Mouse (Mus musculus) myocyte (in vitro differentiated cells): ENCODE measurements around the gene Psapl1. TPM values are rescaled to one million over a fixed set of nuclear protein-coding genes. Genes with fewer than 3 reads are reported as not detected.

Experiments used
- H3K27me3 ChIP-seq: one replicate; pipeline ENCODE4 v1.6.1; 2011; ENCODE audit not compliant: control insufficient read depth, insufficient read depth, insufficient read length
- H3K36me3 ChIP-seq: one replicate; pipeline ENCODE4 v1.6.1; 2011; ENCODE audit not compliant: control insufficient read depth, insufficient read depth
- H3K4me2 ChIP-seq: one replicate; pipeline ENCODE4 v1.6.1; 2011; ENCODE audit warnings: low read depth, control low read depth
- H3K4me3 ChIP-seq: one replicate; pipeline ENCODE4 v1.5.1; 2011; ENCODE audit warnings: mild to moderate bottlenecking, control low read depth, moderate library complexity
- H3K79me2 ChIP-seq: one replicate; pipeline ENCODE4 v1.6.1; 2011; ENCODE audit not compliant: control insufficient read depth, insufficient read depth
- H3ac ChIP-seq: one replicate; pipeline ENCODE4 v1.6.1; 2011; ENCODE audit not compliant: control insufficient read depth, insufficient read length
- CEBPB ChIP-seq: IDR thresholded peaks from 2 replicates; pipeline ENCODE4 v1.6.1; 2011; ENCODE audit warnings: mild to moderate bottlenecking, moderate library complexity; ENCODE audit not compliant: poor library complexity, insufficient read depth, severe bottlenecking
- E2F4 ChIP-seq: IDR thresholded peaks from one replicate; pipeline ENCODE4 v1.6.1; 2011; ENCODE audit warnings: mild to moderate bottlenecking, control low read depth, moderate library complexity; ENCODE audit not compliant: insufficient read depth
- MAX ChIP-seq: IDR thresholded peaks from one replicate; pipeline ENCODE4 v1.6.1; 2011; ENCODE audit warnings: low read depth, mild to moderate bottlenecking, control low read depth
- MYOD1 ChIP-seq, 3 experiments: IDR thresholded peaks; one replicate each; pipeline ENCODE4 v1.6.1; 2011; ENCODE audit warnings: control low read depth in 2 of 3, low read depth in 2 of 3, mild to moderate bottlenecking in 2 of 3, moderate library complexity in 1 of 3; ENCODE audit not compliant: insufficient read length in 2 of 3, control insufficient read depth in 1 of 3
- MYOG ChIP-seq, 3 experiments: IDR thresholded peaks; one replicate each; pipeline ENCODE4 v1.6.1; 2011; ENCODE audit warnings: control low read depth in 2 of 3, low read depth in 2 of 3, mild to moderate bottlenecking in 2 of 3; ENCODE audit not compliant: insufficient read length in 2 of 3, control insufficient read depth in 1 of 3, insufficient read depth in 1 of 3
- POLR2A ChIP-seq: IDR thresholded peaks from one replicate; pipeline ENCODE4 v1.6.1; 2011; ENCODE audit warnings: low read depth, mild to moderate bottlenecking, control low read depth, moderate library complexity; ENCODE audit not compliant: insufficient read length
- POLR2AphosphoS2 ChIP-seq: IDR thresholded peaks from one replicate; pipeline ENCODE4 v1.6.1; 2011; ENCODE audit warnings: low read depth, control low read depth; ENCODE audit not compliant: insufficient read length
- REST ChIP-seq: IDR thresholded peaks from one replicate; pipeline ENCODE4 v1.6.1; 2011; ENCODE audit warnings: mild to moderate bottlenecking, control low read depth, moderate library complexity; ENCODE audit not compliant: insufficient read depth, insufficient read length
- SRF ChIP-seq: IDR thresholded peaks from one replicate; pipeline ENCODE4 v1.6.1; 2011; ENCODE audit warnings: low read depth; ENCODE audit not compliant: control insufficient read depth, insufficient read length
- TCF12 ChIP-seq: IDR thresholded peaks from one replicate; pipeline ENCODE4 v1.6.1; 2011; ENCODE audit warnings: mild to moderate bottlenecking, control low read depth; ENCODE audit not compliant: poor library complexity, insufficient read depth, severe bottlenecking
- TCF3 ChIP-seq: IDR thresholded peaks from one replicate; pipeline ENCODE4 v1.6.1; 2011; ENCODE audit warnings: low read depth, control low read depth; ENCODE audit not compliant: insufficient read length
- USF1 ChIP-seq: IDR thresholded peaks from one replicate; pipeline ENCODE4 v1.6.1; 2011; ENCODE audit warnings: low read depth, mild to moderate bottlenecking, control low read depth, moderate library complexity
- polyA plus RNA-seq: library from polyadenylated mRNA; unstranded; fragments of >200 nt; fragmentation: generic; extraction: Trizol; gene quantifications from one replicate; pipeline ENCODE4 v1.2.1, GENCODE M21; 2012; ENCODE audit warnings: missing spikeins

Psapl1 gene
- polyA plus RNA-seq, 1 experiment: 0.05 TPM

- TF ChIP-seq MYOD1 (IDR thresholded peaks at IDR 0.05; ENCODE audit: control insufficient read depth in 1 of 3, insufficient read length in 2 of 3, low read depth in 2 of 3) (peak in 1 of 3 experiments; percentile 52), CEBPB (no peak)
- no peak overlapping the region for H3ac ChIP-seq
- H3K27me3 ChIP-seq: no peaks in the 10 kb centered on the region
- no peaks in the 10 kb centered on the region for H3K36me3 ChIP-seq
- H3K4me3 ChIP-seq: no peak overlapping the region
- H3K79me2 ChIP-seq: no peaks in the 10 kb centered on the region
- H3K4me2 ChIP-seq: no peak overlapping the region
Measured at GRCm38 (mm10) chr5:36213310-36213709, 9.5 kb downstream of the Psapl1 start.

- TF ChIP-seq MAX: no peak
- peak in 1 of 3 experiments; percentile 10 for TF ChIP-seq MYOD1 (IDR thresholded peaks at IDR 0.05; ENCODE audit: control insufficient read depth in 1 of 3, insufficient read length in 2 of 3, low read depth in 2 of 3)
- peak in 1 of 3 experiments; percentile 41 for TF ChIP-seq MYOG (IDR thresholded peaks at IDR 0.05; ENCODE audit: control insufficient read depth in 1 of 3, insufficient read depth in 1 of 3, insufficient read length in 2 of 3, low read depth in 2 of 3)
- Histone ChIP-seq H3ac (no peak overlapping the region), H3K4me2 (no peak overlapping the region), H3K36me3 (no peaks in the 10 kb centered on the region), H3K4me3 (no peak overlapping the region), H3K79me2 (no peaks in the 10 kb centered on the region), H3K27me3 (no peaks in the 10 kb centered on the region)
Measured at GRCm38 (mm10) chr5:36220105-36220504, 16.3 kb downstream of the Psapl1 start.

DNA sequence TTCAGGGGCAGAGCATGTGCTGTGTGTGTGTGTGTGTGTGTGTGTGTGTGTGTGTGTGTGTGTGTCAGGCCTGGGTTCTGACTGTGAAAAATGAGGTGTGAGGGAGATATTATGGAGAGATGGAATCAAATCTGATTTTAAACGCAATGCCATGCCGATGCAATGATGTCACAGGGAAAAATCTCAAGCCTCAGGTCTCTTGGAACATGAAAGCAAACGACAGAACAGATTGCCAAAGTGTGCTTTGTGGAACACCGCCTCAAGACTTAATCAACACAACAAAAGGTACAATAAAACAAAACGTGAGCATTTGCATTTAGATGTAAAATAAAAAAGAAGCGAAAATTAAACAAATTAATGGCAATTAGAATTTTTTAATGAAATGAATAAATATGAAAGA, 16.8 kb downstream of the Psapl1 start:
- TF ChIP-seq POLR2AphosphoS2: no peak
- no peak for TF ChIP-seq MAX
- no peak for TF ChIP-seq SRF
- TF ChIP-seq POLR2A: no peak
- no peak for TF ChIP-seq REST
- TF ChIP-seq E2F4: no peak
- no peak for TF ChIP-seq CEBPB
- Histone ChIP-seq H3K79me2 (no peaks in the 10 kb centered on the region), H3ac (no peak overlapping the region), H3K36me3 (no peaks in the 10 kb centered on the region), H3K4me3 (no peak overlapping the region), H3K27me3 (no peaks in the 10 kb centered on the region), H3K4me2 (no peak overlapping the region)

DNA sequence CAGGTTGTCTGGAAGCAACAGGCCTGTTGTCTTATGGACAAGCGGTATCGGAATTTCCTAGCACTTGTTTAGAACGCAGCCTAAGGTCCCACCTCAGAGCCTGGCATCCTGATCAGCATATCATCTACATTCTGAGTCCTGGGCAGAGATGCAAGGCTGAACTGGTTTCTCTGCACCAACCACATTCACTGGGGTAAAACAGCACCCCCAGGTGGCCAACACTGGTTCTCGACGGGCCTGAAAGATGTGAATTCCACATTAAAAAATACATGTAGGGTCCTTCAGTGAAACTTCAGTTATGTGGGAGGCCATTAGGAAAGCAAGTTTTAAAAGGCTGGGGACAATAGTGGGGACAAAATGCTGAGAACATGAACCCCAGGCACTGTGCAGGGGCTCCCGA, 20.0 kb downstream of the Psapl1 start:
- no peaks in the 10 kb centered on the region for H3K27me3 ChIP-seq
- H3ac ChIP-seq: no peak overlapping the region
- no peak overlapping the region for H3K4me2 ChIP-seq
- TF ChIP-seq USF1 (no peak), CEBPB (no peak), MYOD1 (IDR thresholded peaks at IDR 0.05; ENCODE audit: control insufficient read depth in 1 of 3, insufficient read length in 2 of 3, low read depth in 2 of 3) (no peak), REST (no peak), E2F4 (no peak), MYOG (IDR thresholded peaks at IDR 0.05; ENCODE audit: control insufficient read depth in 1 of 3, insufficient read depth in 1 of 3, insufficient read length in 2 of 3, low read depth in 2 of 3) (no peak), POLR2A (no peak), TCF3 (no peak), SRF (no peak)
- no peaks in the 10 kb centered on the region for H3K79me2 ChIP-seq
- H3K4me3 ChIP-seq: no peak overlapping the region
- no peaks in the 10 kb centered on the region for H3K36me3 ChIP-seq

- no peaks in the 10 kb centered on the region for H3K79me2 ChIP-seq
- no peak overlapping the region for H3ac ChIP-seq
- TF ChIP-seq REST: no peak
- no peak for TF ChIP-seq USF1
- TF ChIP-seq E2F4: no peak
- TF ChIP-seq MAX: no peak
- TF ChIP-seq SRF: no peak
- no peak for TF ChIP-seq TCF3
- TF ChIP-seq TCF12: no peak
- no peak for TF ChIP-seq POLR2AphosphoS2
- no peak for TF ChIP-seq POLR2A
- TF ChIP-seq MYOD1 (IDR thresholded peaks at IDR 0.05; ENCODE audit: control insufficient read depth in 1 of 3, insufficient read length in 2 of 3, low read depth in 2 of 3): no peak
- TF ChIP-seq MYOG (IDR thresholded peaks at IDR 0.05; ENCODE audit: control insufficient read depth in 1 of 3, insufficient read depth in 1 of 3, insufficient read length in 2 of 3, low read depth in 2 of 3): no peak
- TF ChIP-seq CEBPB: no peak
- H3K27me3 ChIP-seq: no peaks in the 10 kb centered on the region
- H3K36me3 ChIP-seq: no peaks in the 10 kb centered on the region
- no peak overlapping the region for H3K4me3 ChIP-seq
- no peak overlapping the region for H3K4me2 ChIP-seq
Measured at GRCm38 (mm10) chr5:36225855-36226254, 22.0 kb downstream of the Psapl1 start.
